Mouse (Mus musculus): ENCODE data around the gene Rbm15. TPM values are rescaled to one million over a fixed set of nuclear protein-coding genes. Genes with fewer than 3 reads are reported as not detected.
A peak's percentile ranks its signal among the peaks of the same experiment; 100 is the strongest.

Gene Rbm15
- polyA plus RNA-seq (2011; ENCODE audit: insufficient read depth, insufficient read length, low replicate concordance, missing spikeins): 14.6 and 26.7 TPM in 2 replicates

GRCm38 (mm10) chr3:107333381-107334201 lies at the start of gene Rbm15:
TSS of gene Rbm15 (minus strand) at chr3:107333673.
- TF ChIP-seq POLR2A (IDR thresholded peaks at IDR 0.05; ENCODE audit: borderline replicate concordance, control insufficient read depth, low read depth, low read length) (peak; percentile 63), CTCF (IDR thresholded peaks at IDR 0.05; ENCODE audit: control insufficient read depth, insufficient read depth, low read length) (0 out of 2 replicates have a peak, but pooled peaks have one; percentile 17)
- H3K4me3 ChIP-seq (replicated peaks; ENCODE audit: control insufficient read depth, low read depth, low read length): peak within 1 kb of the TSS; percentile 91
- peaks cover 2% of the 10 kb centered on the region; the same call in 1 of the 2 replicates for H3K4me1 ChIP-seq (ENCODE audit: control insufficient read depth, insufficient read depth, low read length)
- peak within 1 kb of the TSS; percentile 96 for H3K27ac ChIP-seq (ENCODE audit: control insufficient read depth, insufficient read depth, low read depth, low read length, poor library complexity)
- WGBS: under 1% methylated on average over 62 of the region's 62 CpGs

- no peak overlapping the region for H3K4me3 ChIP-seq (replicated peaks; ENCODE audit: control insufficient read depth, low read depth, low read length)
- H3K27ac ChIP-seq (ENCODE audit: control insufficient read depth, insufficient read depth, low read depth, low read length, poor library complexity): no peak overlapping the region
- WGBS: 3% methylated on average over 4 of the region's 4 CpGs
Measured at GRCm38 (mm10) chr3:107379422-107379821, 45.9 kb upstream of the Rbm15 start.

GRCm38 (mm10) chr3:107378626-107379025 lies 45.2 kb upstream of the Rbm15 start:
- Histone ChIP-seq H3K4me1 (ENCODE audit: control insufficient read depth, insufficient read depth, low read length) (no peaks in the 10 kb centered on the region), H3K27ac (ENCODE audit: control insufficient read depth, insufficient read depth, low read depth, low read length, poor library complexity) (no peak overlapping the region), H3K4me3 (replicated peaks; ENCODE audit: control insufficient read depth, low read depth, low read length) (no peak overlapping the region)
- 81% methylated on average over 5 of the region's 5 CpGs for WGBS
- TF ChIP-seq POLR2A (IDR thresholded peaks at IDR 0.05; ENCODE audit: borderline replicate concordance, control insufficient read depth, low read depth, low read length) (no peak), CTCF (IDR thresholded peaks at IDR 0.05; ENCODE audit: control insufficient read depth, insufficient read depth, low read length) (no peak)

More at GRCm38 (mm10) chr3:107379422-107379821, 45.9 kb upstream of the Rbm15 start:
- H3K4me1 ChIP-seq (ENCODE audit: control insufficient read depth, insufficient read depth, low read length): no peaks in the 10 kb centered on the region
- TF ChIP-seq CTCF (IDR thresholded peaks at IDR 0.05; ENCODE audit: control insufficient read depth, insufficient read depth, low read length) (peak; percentile 81), POLR2A (IDR thresholded peaks at IDR 0.05; ENCODE audit: borderline replicate concordance, control insufficient read depth, low read depth, low read length) (no peak)

GRCm38 (mm10) chr3:107374948-107375664 lies 41.6 kb upstream of the Rbm15 start:
- H3K27ac ChIP-seq (ENCODE audit: control insufficient read depth, insufficient read depth, low read depth, low read length, poor library complexity): no peak overlapping the region
- no peaks in the 10 kb centered on the region; the same call in 1 of the 2 replicates for H3K4me1 ChIP-seq (ENCODE audit: control insufficient read depth, insufficient read depth, low read length)
- no peak for TF ChIP-seq POLR2A (IDR thresholded peaks at IDR 0.05; ENCODE audit: borderline replicate concordance, control insufficient read depth, low read depth, low read length)
- no peak for TF ChIP-seq CTCF (IDR thresholded peaks at IDR 0.05; ENCODE audit: control insufficient read depth, insufficient read depth, low read length)
- WGBS: 23% methylated on average over 6 of the region's 6 CpGs
- H3K4me3 ChIP-seq (replicated peaks; ENCODE audit: control insufficient read depth, low read depth, low read length): no peak overlapping the region

GRCm38 (mm10) chr3:107369156-107369555 lies 35.7 kb upstream of the Rbm15 start:
- H3K27ac ChIP-seq (ENCODE audit: control insufficient read depth, insufficient read depth, low read depth, low read length, poor library complexity): no peak overlapping the region
- no peak for TF ChIP-seq POLR2A (IDR thresholded peaks at IDR 0.05; ENCODE audit: borderline replicate concordance, control insufficient read depth, low read depth, low read length)
- H3K4me3 ChIP-seq (replicated peaks; ENCODE audit: control insufficient read depth, low read depth, low read length): no peak overlapping the region
- 83% methylated on average over 6 of the region's 6 CpGs for WGBS
- H3K4me1 ChIP-seq (ENCODE audit: control insufficient read depth, insufficient read depth, low read length): no peaks in the 10 kb centered on the region; the same call in 1 of the 2 replicates

- H3K4me1 ChIP-seq (ENCODE audit: control insufficient read depth, insufficient read depth, low read length): no peaks in the 10 kb centered on the region; the same call in 1 of the 2 replicates
- no peak overlapping the region for H3K27ac ChIP-seq (ENCODE audit: control insufficient read depth, insufficient read depth, low read depth, low read length, poor library complexity)
- WGBS: 76% methylated on average over 8 of the region's 8 CpGs
- TF ChIP-seq POLR2A (IDR thresholded peaks at IDR 0.05; ENCODE audit: borderline replicate concordance, control insufficient read depth, low read depth, low read length) (no peak), CTCF (IDR thresholded peaks at IDR 0.05; ENCODE audit: control insufficient read depth, insufficient read depth, low read length) (no peak)
- H3K4me3 ChIP-seq (replicated peaks; ENCODE audit: control insufficient read depth, low read depth, low read length): no peak overlapping the region
Measured at GRCm38 (mm10) chr3:107367938-107368599, 34.6 kb upstream of the Rbm15 start.

GRCm38 (mm10) chr3:107365341-107365740 lies 31.9 kb upstream of the Rbm15 start:
- TF ChIP-seq POLR2A (IDR thresholded peaks at IDR 0.05; ENCODE audit: borderline replicate concordance, control insufficient read depth, low read depth, low read length) (no peak), CTCF (IDR thresholded peaks at IDR 0.05; ENCODE audit: control insufficient read depth, insufficient read depth, low read length) (no peak)
- no peak overlapping the region for H3K27ac ChIP-seq (ENCODE audit: control insufficient read depth, insufficient read depth, low read depth, low read length, poor library complexity)
- 73% methylated on average over 4 of the region's 4 CpGs for WGBS
- H3K4me1 ChIP-seq (ENCODE audit: control insufficient read depth, insufficient read depth, low read length): no peaks in the 10 kb centered on the region
- H3K4me3 ChIP-seq (replicated peaks; ENCODE audit: control insufficient read depth, low read depth, low read length): no peak overlapping the region

GRCm38 (mm10) chr3:107363391-107363790 lies 29.9 kb upstream of the Rbm15 start:
- no peak overlapping the region for H3K4me3 ChIP-seq (replicated peaks; ENCODE audit: control insufficient read depth, low read depth, low read length)
- 77% methylated on average over 5 of the region's 5 CpGs for WGBS
- H3K4me1 ChIP-seq (ENCODE audit: control insufficient read depth, insufficient read depth, low read length): no peaks in the 10 kb centered on the region
- no peak overlapping the region for H3K27ac ChIP-seq (ENCODE audit: control insufficient read depth, insufficient read depth, low read depth, low read length, poor library complexity)
- TF ChIP-seq CTCF (IDR thresholded peaks at IDR 0.05; ENCODE audit: control insufficient read depth, insufficient read depth, low read length): no peak
